Mouse (Mus musculus): ENCODE results near the gene March11.

- TF ChIP-seq CTCF (conservative IDR thresholded peaks at IDR 0.05; ENCODE audit: low read length) (no peak), NANOG (IDR thresholded peaks at IDR 0.05; ENCODE audit: borderline replicate concordance, low read length) (no peak)
Observed at GRCm38 (mm10) chr15:26430565-26430964, 121.7 kb downstream of the March11 start.
